Mouse (Mus musculus) heart, postnatal 10 days (tissue): ENCODE results near the gene Sorcs2. TPM values are rescaled to one million over a fixed set of nuclear protein-coding genes. Genes with fewer than 3 reads are reported as not detected.

Experiments used
- DNase-seq, 2 experiments: peaks; one replicate each; pipeline ENCODE4 v3.0.0; 2021
- intact Hi-C: fragments of 180-260 bp; cut with DNase I; formaldehyde crosslinking; loops from one replicate; pipeline ENCODE4 v1.15.1; 2025
- total RNA-seq, 2 experiments: library from RNA; stranded (reverse); gene quantifications; 2 replicates each; pipeline ENCODE4 v1.2.3; 2021

Gene Sorcs2
- total RNA-seq, 2 experiments from 2014 or later, result 12.2 to 12.5 TPM

DNA sequence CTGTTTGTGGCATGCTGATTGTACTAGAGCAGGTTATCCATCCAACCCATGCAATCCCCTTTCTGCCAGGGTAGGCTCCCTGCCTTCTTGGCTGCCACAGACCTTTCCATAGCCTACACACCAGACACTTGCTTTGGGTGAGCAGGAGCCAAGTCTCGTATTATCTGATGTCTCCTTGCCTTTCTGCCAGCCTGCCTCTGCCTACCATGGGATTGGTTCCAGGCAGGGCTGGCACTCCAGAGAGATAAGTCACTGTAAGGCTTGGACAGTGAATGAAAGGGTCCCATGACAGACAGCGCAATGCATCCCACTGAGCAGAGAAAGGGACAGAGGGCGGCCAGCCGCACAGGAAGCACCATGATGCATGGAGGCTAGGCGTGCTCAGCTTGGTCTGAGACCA is 358.3 kb downstream of the Sorcs2 start:
- intact Hi-C loops, result loop anchor here (5.0 kb wide), 1 partner anchor 93 kb away; no protein-coding TSS in a partner anchor
- peak in 1 of 2 experiments; percentile 29 for DNase-seq

GRCm38 (mm10) chr5:36033531-36034426 is 364.2 kb downstream of the Sorcs2 start:
- intact Hi-C loops, result loop anchor here (1.0 to 2.0 kb wide), 2 partner anchors 189 to 365 kb away; partner anchors contain the start of gene Sorcs2
- DNase-seq, result peak; percentile 63 to 76

DNA sequence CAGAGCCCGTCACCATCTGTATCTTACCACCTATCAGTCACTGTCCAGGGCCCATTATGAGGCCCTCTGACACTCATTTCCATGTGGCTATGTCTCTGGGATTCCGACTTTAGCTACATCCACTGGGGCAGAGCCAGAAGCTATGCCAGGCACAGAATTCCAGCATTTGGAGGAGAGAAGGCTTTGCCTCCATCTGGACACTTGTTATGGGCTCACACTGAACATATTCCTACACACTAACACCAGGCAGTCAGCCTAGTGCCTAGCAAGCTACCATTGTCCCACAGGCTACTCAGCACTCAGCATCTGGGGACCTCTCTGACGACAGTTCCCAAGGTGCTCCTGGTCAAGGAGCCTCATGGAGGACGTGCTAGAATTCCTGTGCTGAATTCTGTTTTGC is 372.9 kb downstream of the Sorcs2 start:
- no peak for DNase-seq

GRCm38 (mm10) chr5:36024003-36024685 is 373.8 kb downstream of the Sorcs2 start:
- intact Hi-C loops, result no loop called here

More for the DNA sequence above, 372.9 kb downstream of the Sorcs2 start:
- intact Hi-C loops, result no loop called here

DNA sequence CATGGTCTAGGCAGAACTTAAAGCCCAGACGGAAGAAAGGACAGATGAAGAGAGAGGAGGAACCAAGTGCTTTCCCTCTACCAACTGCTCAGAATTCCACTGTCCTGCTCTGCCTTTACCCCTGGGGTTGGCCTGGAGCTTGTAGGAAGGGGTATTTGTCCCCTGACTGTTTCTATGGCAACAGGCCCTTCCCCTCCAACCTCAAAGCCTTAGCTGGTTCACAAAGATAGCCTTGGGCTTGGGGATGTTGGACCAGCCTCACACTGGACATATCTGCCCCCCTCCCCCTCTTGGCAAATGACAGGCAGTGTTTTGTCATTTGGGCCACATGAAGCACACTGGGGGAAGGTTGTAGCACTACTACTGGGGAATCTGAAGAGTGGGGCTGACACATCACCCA is 375.6 kb downstream of the Sorcs2 start:
- no peak for DNase-seq
- intact Hi-C loops, result no loop called here

More at GRCm38 (mm10) chr5:36024003-36024685, 373.8 kb downstream of the Sorcs2 start:
- DNase-seq, result no peak

DNA sequence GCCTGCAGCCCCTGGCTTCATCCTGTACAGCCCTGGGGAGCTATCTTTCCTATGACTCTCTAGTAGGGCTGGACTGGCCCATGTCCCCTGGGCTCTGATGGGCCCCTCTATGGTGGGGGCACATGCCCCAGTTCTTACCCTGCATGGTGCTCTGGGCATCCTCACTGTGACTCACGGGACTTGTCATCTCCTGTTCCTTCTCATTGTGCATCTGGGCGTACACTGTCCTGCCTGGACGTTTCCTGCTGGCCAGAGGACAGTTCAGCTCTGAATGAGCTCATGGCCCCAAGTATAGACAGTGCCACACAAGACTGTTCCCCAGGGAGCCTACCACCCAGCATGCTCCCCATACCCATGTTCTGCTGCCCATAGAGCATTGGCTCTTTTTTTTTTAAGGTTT is 376.8 kb downstream of the Sorcs2 start:
- intact Hi-C loops, result no loop called here
- no peak for DNase-seq

DNA sequence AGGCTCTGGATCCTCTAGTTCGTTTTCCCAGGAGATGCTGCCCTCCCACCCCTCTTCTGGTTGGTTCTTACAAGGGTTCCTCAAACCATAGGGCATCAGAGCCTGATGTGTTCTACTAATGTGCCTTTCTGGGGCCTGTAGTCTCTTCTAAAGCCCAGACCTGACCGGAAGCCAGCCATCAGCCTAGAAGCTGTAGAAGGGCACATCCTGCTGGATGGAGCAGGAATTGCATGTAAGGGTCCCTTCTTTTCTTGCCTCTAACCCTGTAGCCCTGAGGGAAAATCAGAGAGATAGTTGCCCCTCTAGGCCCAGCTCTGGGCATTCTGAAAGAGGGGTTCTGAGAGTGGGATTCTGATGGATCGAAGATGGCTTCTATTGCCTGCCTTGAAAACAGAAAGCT is 379.6 kb downstream of the Sorcs2 start:
- intact Hi-C loops, result no loop called here
- DNase-seq, result peak in 1 of 2 experiments; percentile 37

- DNase-seq, result no peak
- intact Hi-C loops, result no loop called here
Measured at GRCm38 (mm10) chr5:36009405-36009804, 388.5 kb downstream of the Sorcs2 start.

- DNase-seq, result peak; percentile 40 to 47
- intact Hi-C loops, result no loop called here
Measured at GRCm38 (mm10) chr5:36007649-36008048, 390.3 kb downstream of the Sorcs2 start.

GRCm38 (mm10) chr5:36006586-36006985 is 391.4 kb downstream of the Sorcs2 start:
- no peak for DNase-seq
- intact Hi-C loops, result no loop called here

DNA sequence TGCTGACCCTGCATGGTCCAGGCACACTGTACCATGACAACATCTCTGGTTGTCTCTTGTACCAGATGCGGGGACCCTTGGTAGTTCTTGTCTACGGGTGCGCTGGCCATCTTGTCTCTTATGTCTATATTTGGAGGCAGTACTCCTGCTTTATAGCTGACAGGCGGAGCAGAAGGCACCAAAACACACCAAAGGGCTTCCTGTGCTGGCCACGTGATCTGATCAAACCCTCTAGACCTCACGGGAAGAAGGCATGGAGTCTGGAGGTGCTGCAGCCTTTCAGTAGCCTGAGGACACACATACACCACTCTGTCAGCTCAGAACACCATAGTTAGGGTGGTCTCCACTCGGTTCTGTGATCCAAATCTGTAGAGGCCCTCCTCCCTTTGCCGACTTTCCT is 391.8 kb downstream of the Sorcs2 start:
- intact Hi-C loops, result no loop called here
- no peak for DNase-seq

DNA sequence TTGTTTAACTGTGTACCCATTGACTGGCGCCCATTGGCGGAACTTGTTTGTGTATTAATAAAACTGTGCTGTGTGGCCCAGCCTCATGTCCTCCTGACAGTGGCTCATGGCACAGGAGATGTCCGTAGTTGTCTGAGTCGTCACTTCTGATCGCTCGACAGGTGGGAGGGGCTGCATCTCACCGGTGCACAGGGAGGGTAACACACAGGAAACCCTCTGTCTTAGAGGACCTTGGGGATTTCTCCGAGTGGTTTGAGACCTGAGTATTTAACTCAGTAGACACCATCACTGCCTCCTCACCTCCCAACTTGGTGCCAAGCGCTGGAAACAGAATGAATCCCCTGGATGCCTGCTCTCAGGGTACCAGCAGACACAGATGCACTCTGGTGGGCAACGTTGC is 394.1 kb downstream of the Sorcs2 start:
- intact Hi-C loops, result no loop called here

GRCm38 (mm10) chr5:35989986-35990735 is 407.8 kb downstream of the Sorcs2 start:
- intact Hi-C loops, result no loop called here
- peak in 1 of 2 experiments; percentile 21 for DNase-seq

More for the DNA sequence above, 394.1 kb downstream of the Sorcs2 start:
- no peak for DNase-seq

DNA sequence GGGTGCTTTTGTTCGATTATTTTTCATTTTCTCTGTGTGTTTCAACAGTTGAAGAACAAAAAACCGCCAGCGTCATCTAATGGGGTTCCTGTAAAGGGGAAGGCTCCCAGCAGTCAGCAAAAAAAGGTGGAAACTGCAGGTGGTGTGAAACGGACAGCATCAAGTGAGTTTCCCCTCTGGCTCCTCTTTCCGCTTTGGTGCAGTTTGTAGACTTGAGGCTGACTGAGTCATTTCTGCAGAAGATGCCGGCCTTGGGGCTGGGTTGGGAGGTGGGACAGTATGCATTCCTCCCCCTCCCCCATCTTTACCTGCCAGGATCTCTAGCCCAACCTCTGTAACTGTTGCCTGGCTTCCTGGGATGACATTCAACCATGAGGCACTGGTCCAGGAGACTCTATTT is 408.4 kb downstream of the Sorcs2 start:
- intact Hi-C loops, result no loop called here
- no peak for DNase-seq

GRCm38 (mm10) chr5:35988085-35988484 is 409.9 kb downstream of the Sorcs2 start:
- intact Hi-C loops, result no loop called here
- no peak for DNase-seq

DNA sequence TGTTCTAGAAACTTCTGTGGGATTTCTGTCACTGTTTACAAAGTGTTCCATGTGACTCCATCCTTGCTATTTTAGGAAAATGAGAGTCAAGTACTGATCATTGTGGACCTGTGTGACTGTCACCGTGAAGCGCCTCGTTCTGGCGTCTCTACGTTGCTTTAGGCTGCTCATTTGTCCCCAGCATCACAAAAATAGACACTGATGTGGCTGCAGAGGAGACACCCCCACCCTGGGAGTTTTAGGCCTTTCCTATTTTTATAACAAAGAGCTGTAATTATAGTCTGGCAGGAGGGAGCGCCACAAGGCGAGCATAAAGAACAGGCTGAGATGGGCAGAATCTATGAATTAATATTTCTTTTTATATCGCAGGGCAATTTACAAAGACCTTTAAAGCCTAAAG is 412.3 kb downstream of the Sorcs2 start:
- intact Hi-C loops, result no loop called here

DNA sequence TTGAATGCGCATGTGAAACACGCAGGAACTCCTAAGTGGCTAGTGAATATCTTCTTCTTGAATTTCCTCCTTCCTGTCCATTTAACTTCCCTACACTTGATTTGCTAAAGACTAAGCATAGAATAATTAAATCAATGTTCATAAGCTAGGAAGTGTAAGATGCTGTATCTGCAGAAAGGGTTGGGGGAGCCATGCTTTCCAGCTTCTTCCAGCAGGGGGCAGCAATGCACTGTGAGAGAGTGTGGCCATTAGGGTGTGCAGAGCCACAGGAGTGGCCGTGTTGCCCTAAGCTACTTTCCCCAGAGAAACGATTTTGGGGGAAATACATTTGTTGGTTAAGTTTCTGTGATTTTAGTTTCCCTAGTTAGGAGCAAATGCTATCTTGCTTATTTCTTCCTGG is 416.0 kb downstream of the Sorcs2 start:
- DNase-seq, result peak; percentile 84 to 90
- intact Hi-C loops, result loop anchor here (1.0 kb wide), 1 partner anchor 416 kb away; the partner anchor contains the start of gene Sorcs2

More for the DNA sequence above, 412.3 kb downstream of the Sorcs2 start:
- peak in 1 of 2 experiments; percentile 27 for DNase-seq

DNA sequence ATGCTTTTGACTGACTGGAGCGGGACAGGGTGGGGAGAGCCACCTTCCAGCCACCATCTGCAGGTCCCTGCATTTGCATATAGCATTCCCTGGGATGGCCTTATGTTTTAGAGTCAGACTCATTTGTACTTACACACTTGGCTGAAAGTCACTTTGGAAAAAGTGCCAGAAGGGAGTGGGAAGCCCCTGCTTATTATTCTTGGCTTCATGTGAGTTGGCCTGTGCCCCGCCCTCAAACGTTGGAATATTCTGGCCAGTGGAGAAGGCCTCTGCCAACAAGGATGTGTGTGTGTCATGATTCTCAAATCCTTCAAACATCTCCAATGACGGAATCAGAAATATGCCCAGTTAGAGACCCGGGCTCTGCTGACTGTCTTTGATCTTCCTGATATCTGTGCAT is 416.6 kb downstream of the Sorcs2 start:
- intact Hi-C loops, result no loop called here
- DNase-seq, result no peak

- no peak for DNase-seq
- intact Hi-C loops, result no loop called here
Measured at GRCm38 (mm10) chr5:35980542-35980941, 417.4 kb downstream of the Sorcs2 start.

- DNase-seq, result peak; percentile 79 to 87
- intact Hi-C loops, result loop anchor here (1.0 to 10.0 kb wide), 2 partner anchors 87 to 221 kb away; partner anchors contain the start of gene Ablim2
Measured at GRCm38 (mm10) chr5:35975681-35976080, 422.3 kb downstream of the Sorcs2 start.

GRCm38 (mm10) chr5:35974265-35974664 is 423.7 kb downstream of the Sorcs2 start:
- no peak for DNase-seq
- intact Hi-C loops, result loop anchor here (10.0 kb wide), 1 partner anchor 219 kb away; the partner anchor contains the start of gene Ablim2
